Mouse (Mus musculus): ENCODE data around the gene Atp1a2.

The Atp1a2 gene

DNA sequence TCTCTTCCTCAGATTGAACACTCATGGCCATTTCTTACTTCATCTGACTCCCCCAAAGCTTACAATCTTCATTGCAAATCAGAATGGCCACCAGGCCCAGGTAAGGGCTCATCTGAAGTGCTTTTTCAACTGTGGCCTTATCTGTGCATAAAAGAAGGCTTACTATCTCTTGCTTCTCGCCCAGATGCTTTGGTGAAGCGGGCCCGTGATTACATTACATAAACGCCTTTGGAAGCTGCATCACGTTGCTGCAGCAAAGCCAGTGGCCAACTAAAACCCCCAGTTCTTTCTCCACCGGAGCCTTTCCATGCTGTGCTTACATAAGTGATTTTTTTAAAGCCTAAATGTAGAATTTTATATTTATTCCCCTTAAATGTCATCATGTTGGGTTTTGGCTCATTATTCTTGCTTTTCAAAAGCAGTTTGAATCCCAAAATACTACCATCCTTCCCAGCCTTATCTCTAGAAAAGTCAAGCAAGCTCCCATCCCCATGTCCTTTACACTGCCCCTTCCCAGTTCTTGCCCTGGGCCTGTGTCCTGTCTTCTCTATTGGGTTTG lies 26.0 kb upstream of the Atp1a2 start:
- no peak for DNase-seq (ENCODE audit: low spot score)

GRCm38 (mm10) chr1:172323298-172323697 lies 25.4 kb upstream of the Atp1a2 start:
- no peak for DNase-seq (ENCODE audit: low spot score)

GRCm38 (mm10) chr1:172322725-172323124 lies 24.9 kb upstream of the Atp1a2 start:
- no peak for DNase-seq (ENCODE audit: low spot score)

DNA sequence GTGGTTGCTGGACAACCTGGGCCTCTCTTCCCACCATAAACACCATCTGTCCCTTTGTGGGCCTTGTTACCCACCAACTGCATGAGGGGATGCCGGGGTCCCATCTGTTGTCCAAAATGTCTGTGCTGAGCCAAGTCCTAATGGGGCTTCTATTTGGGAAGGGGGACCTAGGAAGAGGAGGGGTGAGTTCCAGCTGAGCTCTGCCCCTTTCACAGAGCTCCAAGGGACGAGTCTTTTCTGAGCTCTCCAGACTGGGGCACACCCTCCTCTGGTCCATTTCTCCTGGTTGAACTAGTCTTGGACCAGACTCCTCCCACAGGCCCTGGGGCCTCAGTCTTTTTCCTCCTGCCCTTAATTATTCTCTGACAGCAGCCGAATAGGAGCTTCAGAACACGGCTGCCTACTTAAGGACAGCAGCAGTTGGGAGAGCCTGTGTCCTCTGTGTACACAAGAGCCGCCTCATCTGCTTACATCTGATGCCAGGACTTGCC lies 22.1 kb upstream of the Atp1a2 start:
- DNase-seq (ENCODE audit: low spot score): no peak

DNA sequence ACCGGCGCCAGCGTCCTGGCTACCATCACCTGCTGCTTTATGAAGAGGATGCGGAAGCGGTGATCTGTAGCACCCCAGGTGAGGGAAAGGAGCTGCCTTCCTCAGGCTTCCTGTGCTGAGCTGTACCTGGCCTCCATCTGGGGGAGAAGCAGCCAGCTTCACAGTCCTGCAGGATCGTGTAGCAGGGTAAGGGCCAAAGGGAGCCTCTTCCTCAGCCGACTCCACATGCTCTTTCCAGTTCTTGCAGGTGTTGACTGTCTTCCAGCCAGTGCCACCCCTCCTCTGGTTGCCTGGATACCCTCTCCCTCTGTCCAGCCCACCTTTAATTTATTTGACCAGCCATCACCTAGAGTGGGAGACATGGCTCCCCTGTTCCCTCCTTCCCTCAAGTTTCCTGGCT lies 21.5 kb upstream of the Atp1a2 start:
- DNase-seq (ENCODE audit: low spot score): no peak

DNA sequence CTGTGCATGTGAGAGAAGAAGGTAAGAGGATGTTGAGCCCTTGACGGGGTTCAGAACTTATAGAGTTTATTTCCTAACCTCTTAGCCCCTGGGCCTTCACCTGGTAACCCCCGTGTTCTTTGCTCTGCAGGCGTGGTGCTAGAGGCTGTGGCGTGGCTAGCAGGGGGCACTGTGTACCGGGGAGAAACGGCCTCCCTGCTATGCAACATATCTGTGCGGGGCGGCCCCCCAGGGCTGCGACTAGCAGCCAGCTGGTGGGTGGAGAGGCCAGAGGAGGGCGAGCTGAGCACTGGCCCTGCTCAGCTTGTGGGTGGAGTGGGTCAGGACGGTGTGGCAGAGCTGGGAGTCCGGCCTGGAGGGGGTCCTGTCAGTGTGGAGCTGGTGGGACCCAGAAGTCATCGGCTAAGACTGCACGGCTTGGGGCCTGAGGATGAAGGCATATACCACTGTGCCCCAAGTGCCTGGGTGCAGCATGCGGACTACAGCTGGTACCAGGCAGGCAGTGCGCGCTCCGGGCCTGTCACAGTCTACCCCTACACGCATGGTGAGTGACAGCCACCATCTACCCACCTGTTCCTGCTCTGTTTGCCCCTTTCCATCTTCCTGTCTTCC lies 20.7 kb upstream of the Atp1a2 start:
- no peak for DNase-seq (ENCODE audit: low spot score)

GRCm38 (mm10) chr1:172317946-172318345 lies 20.1 kb upstream of the Atp1a2 start:
- no peak for DNase-seq (ENCODE audit: low spot score)

DNA sequence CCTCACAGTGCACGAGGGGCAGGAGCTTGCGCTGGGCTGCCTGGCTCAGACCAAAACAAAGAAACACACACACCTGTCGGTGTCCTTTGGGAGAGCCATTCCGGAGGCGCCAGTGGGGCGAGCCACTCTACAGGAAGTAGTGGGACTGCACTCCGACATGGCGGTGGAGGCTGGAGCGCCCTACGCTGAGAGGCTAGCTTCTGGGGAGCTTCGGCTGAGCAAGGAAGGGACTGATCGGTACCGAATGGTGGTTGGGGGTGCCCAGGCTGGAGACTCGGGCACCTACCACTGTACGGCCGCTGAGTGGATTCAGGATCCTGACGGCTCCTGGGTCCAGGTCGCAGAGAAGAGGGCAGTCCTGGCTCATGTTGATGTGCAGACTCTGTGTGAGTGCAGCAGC lies 19.6 kb upstream of the Atp1a2 start:
- no peak for DNase-seq (ENCODE audit: low spot score)

DNA sequence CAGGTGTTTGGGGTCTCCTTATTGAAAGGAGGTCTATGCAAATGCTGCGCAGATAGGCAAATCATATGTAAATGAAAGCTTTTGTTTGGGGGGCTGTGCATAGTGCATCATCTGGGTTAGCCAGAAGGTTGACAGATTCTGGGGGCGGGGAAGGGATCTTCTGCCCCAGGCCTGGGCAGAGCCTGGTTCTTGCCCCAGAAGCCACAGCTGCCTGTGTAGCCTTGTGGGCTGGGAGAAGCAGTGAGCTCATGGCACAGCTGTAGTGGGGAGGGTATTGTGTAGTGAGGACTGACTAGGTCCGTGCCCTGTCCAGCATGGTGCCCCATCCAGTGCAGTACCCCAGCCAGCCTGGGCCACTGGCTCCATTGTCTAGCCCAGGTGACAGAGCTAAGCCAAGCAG lies 17.0 kb upstream of the Atp1a2 start:
- DNase-seq (ENCODE audit: low spot score): no peak

DNA sequence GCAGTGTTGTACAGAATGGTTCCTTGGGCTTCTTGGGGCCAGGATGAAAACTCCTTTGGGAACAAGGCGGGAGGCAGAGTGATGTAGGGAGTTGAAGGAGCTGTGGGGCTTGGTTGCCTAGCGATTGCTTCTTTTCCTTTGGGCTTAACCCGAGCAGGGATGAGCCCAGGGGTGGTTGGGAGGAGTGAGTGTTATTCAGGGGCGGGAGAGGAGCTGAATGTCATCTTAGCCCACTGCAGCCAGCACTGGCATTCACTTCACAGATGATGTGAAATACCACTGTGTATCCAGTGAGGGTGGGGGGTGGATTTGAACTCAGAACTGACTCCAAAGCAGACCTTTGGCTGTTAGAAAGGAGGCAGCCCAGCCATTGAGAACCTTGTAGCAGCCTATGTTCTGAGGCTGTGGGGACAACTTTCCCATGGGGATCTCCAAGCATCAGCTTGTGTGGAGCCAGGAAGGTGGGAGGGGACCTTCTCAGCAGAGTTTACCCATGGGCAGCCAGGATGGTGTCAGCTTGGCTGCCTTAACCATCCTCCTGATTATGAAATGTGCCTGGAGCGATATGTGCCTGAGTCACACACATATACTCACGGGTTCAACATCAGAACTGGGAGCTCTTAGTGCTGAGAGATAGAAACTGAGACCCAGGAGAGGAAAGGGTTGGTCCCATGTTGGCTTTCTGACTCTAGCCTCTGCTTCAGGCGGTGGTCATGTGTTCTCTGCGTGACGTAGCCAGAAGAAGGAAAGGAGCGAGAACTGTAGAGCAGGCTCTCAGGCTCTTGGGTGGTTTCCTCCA lies 15.9 kb upstream of the Atp1a2 start:
- DNase-seq (ENCODE audit: low spot score): no peak

GRCm38 (mm10) chr1:172312768-172313561 lies 15.1 kb upstream of the Atp1a2 start:
- no peak for DNase-seq (ENCODE audit: low spot score)

DNA sequence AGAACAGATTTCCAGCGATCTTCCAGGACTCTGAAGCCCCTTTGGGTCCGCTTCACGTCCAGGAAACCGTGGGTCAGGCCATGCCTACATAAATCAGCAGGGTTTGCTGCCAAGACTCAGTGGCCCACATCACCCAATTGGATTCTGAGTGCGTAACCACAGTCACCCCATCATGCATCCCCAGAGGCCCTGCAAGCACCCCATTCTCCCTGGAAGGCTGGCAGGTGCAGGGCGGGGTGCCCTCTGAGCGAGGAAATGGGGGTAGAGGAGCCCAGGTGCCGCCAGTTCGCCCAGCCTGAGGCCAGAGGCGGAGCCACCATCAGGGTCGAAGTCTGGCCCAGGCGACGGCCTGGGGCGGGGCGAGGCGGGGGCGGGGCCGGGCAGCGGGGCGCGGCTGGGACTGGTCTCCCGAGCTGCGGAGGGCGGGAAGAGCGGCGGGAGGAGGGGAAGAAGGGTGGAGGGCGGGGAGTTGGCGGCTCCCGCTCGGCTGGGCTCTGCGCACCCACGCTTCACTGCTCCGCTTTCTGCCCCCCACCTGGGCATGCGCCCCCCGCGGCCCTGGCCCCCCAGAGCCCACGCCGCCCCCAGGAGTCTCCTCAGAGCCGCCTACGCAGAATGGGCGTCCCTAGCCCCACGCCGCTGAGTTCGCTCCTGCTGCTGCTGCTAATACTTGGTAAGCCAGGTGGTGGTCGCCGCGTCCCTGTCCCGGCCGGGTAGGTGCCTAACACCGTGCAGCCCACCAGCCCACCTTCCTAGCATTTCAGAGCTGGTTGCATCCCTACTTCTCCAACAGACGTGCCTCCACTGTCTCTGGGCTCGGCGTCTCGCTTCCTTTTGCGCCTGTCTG lies 14.3 kb upstream of the Atp1a2 start:
- DNase-seq (ENCODE audit: low spot score): peak; percentile 84

DNA sequence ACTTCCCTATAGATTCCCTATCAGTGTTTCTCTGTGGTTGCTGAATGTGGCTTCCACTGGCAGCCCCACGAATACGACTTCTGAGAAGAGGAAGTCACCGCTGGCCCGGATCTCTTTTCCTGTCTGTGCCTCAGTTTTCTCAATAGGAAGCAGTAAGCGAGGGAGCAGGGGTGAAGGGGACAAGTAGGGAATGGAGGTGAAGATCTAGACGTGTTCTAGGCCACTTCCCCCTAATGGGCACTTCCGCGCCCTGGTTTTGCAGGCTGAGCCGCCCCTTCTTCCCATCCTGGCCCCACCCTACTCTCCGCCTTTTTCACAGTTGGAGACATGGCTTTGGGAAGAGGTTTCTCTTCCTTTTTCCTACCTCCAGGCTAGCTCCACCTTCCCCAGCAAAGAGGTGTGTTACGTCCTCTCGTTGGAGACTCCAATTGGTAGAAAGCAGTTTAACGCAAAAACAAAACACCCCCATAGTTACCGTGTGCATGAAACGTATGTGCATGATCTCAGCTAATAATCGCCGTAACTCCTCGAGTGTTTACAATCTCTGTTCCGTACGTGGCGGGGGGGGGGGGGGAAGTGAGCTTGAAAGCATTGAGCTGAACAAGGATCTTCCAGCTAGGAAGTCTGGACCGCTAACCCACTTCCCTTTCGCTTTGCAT lies 13.5 kb upstream of the Atp1a2 start:
- DNase-seq (ENCODE audit: low spot score): peak; percentile 70

DNA sequence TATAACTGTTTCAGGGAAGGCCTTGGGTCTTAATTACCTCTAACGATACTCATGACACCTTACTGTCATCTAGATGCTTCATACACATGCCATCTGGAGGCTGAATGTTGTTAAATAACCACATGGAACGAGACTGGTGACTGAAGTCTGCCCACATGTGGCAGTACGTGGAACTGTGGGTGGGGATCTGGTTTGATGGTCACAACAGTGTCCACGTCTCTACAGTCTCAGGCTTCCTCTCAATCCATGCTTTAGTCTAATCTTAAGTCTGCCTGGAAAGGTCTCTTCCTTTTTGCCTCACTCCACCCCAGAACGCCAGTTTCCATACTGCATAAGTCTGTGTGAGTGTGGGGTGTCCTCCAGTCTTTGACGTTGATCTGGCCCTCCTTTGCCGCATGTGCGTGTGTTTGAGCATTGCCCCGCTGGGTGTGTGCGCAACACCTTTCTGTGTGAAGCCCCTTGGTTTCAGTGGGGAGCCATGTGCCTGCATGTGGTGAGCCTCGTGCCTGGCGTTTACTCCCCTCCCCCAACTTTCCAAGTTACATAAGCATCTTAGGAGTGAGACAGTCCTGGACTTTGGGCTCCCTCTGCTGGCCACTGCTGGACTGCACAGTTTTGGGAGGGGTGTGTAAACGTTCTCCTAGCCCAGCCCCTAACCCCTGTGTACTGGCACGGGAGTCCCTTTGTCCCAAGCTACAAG lies 12.0 kb upstream of the Atp1a2 start:
- peak; percentile 84 for DNase-seq (ENCODE audit: low spot score)

DNA sequence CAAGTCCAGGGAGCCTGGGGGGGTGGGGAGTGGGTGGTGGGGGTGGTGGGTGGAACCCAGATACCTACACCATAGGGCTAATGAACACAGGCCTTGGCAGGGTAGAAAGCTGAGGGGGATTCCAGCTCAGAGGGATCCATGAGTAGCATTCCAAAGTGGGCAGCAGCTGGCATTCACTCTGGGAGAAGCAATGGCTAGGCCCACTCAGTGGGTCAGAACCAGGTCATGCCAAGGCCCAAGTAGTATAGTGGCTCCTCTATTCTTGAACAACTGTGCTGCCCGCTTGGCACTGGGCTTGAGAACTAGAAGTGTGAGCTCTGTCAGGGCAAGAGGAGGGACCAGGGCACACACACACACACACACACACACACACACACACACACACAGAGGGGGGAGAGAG lies 10.5 kb upstream of the Atp1a2 start:
- no peak for DNase-seq (ENCODE audit: low spot score)

- DNase-seq (ENCODE audit: low spot score): no peak
Observed at GRCm38 (mm10) chr1:172307936-172308335, 10.1 kb upstream of the Atp1a2 start.

- DNase-seq (ENCODE audit: low spot score): no peak
Observed at GRCm38 (mm10) chr1:172306885-172307284, 9.0 kb upstream of the Atp1a2 start.

DNA sequence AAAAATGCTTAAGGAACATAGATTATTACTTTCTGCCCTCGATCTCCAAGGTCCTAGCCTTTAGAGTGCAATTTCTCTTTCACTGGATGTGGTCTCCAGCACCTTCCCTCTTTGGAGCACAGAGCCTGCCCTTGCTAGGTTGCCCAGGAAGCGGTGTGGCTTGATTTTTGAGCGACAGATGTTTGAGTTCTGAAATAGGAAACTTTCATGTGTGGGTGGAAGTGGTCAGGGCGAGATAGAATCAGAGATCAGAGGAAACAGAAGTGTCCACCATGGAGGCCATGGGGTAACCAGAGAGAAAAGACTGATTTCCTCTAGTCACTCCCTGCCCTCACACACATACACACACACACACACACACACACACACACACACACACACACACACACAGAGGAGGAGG lies 8.3 kb upstream of the Atp1a2 start:
- no peak for DNase-seq (ENCODE audit: low spot score)

GRCm38 (mm10) chr1:172305635-172306034 lies 7.8 kb upstream of the Atp1a2 start:
- DNase-seq (ENCODE audit: low spot score): no peak

DNA sequence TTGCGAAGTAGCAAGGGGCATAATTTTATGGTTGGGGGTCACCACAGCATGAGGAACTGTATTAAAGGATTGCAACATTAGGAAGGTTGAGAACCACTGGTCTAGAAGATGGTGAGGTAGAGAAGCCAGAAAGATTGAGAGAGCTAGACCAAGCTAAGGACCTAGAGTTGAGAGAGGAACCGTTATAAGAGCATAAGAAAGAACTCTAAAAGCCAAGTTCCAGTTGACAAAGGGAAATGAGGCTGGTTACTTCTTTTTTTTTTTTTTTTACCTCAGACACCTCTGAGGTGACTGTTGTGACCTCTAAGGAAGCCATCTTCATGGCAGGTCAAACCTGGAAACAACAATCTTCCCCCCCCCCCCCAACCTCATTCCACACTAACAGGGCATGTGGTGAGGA lies 7.3 kb upstream of the Atp1a2 start:
- no peak for DNase-seq (ENCODE audit: low spot score)

All from ovary, adult 18-20 months (tissue).